Mouse (Mus musculus) cerebellum, adult 11-12 months (tissue): ENCODE data around the gene Plekhm3.
A peak's percentile ranks its signal among the peaks of the same experiment; 100 is the strongest.

ENCODE experiments used
- DNase-seq: peaks from one replicate; pipeline ENCODE4 v3.0.0; 2022

Plekhm3 gene

GRCm38 (mm10) chr1:64757254-64757653 lies 199.4 kb downstream of the Plekhm3 start:
- no peak for DNase-seq

GRCm38 (mm10) chr1:64756640-64757030 lies 200.0 kb downstream of the Plekhm3 start:
- no peak for DNase-seq

DNA sequence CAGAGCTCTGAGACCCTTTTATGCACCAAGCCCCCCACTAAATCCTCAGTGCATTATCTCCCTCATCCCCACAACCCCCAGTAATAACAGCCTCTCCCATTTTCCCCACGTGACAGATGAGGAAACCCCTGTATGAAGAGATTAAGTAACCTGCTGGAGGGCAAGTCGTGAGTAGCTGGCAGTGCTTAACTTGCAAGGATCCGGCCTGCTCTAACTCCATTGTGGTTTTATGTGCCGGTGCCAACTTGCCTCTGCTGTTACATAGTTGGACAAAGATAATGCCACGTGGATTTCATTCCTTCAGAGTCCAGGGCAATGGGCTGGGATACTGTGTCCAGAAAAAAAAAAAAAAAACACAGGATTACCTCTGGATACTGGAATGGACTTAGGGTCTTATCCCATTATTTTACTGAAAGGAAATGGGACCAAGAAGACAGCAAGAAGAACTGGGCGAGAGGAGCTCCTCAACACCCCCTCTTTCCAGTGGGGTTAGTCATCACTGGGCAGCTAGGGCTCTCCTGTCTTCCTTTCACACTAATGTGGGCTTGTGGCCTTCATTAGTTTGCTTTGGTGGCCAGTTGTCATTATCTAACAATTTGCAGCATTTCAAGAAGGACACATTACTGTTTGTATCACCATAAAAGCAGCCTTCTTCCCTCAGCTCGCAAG lies 200.5 kb downstream of the Plekhm3 start:
- no peak for DNase-seq

DNA sequence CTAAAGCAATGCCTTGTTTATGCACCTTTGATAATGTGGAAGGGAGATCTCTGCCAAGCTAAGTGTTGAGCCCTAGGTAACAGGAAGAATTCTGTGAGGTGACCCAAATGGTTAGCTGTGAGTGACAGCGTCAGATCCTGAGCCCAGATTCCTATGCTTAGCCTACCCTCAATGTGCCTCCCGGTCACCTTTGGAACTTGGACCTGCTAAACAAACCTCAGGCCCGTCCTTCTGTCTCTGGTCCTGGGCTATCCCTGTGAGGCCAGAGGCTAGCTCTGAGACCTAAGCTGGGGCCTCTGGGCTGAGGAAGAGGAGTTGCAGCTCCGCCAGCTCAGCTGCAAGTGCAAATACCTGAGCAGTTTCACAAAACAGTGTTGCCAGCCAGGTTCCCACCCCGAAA lies 202.0 kb downstream of the Plekhm3 start:
- DNase-seq: no peak

DNA sequence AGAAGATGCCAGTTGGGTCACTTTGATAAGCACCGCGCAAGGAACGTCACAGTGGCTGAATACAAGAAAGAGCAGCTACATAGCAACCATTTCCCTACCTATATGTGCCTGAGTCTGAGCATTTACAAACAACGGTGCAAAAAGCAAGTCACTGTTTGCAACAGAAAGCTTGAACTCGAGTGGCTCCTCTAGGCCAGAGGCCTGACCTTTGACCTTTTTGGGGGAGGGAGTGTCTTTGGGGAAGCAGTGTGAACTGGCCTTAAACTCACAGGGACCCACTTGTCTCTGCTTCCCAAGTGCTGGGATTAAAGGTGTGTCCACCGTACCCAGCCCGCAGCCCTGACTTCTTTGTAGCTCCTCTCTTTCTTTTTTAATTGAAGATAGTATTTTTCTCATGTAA lies 203.0 kb downstream of the Plekhm3 start:
- DNase-seq: no peak

DNA sequence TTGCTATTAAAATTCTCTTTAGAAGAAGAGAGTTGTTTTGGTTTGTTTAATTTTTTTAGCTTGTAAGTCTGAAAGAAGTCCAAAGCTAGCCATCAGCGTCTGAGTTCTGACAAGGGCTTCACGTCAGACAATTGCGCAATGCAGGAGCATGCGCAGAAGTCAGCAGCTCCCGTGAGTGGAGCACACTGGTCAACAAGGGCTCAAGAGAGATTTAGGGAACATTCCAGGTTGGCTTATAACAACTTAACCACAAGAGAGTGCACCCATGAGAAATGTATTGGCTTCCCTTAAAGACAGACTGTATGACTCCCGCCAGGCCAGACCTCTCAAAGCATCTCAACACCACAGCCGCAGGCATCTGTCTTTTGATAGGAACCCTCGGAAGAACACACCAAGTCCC lies 203.5 kb downstream of the Plekhm3 start:
- DNase-seq: no peak

GRCm38 (mm10) chr1:64744616-64745015 lies 212.0 kb downstream of the Plekhm3 start:
- DNase-seq: no peak

DNA sequence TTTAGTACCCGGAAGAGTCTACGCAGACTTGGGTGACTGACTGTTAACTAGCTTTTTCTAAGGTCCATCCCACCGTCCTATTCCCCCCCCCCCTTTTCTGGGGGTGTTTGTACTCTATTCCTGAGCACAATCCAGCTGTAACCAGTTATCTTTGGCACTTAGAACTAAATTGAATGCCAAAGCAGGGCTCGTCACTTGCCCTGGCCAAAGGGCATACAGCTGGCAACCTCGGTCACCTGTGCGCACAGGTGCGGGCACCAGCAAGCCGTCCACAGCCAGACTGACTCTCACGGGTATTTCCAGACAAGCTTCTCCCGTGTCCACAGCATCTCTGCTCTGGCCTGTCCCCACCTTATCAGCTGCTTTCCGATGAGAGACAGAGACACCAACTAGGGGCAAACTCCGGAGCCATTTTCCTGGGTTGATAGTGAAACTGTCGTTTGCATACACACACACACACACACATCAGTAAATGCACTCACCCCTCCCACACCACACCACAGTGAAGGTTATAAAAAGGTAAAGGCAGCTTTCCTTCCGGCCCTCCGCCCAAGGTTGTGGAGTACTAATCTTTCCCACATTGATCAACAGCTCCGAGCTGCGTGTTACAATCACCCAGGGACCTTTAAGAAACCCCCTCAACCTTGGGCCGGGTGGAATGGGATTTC lies 213.7 kb downstream of the Plekhm3 start:
- no peak for DNase-seq

GRCm38 (mm10) chr1:64738661-64739082 lies 218.0 kb downstream of the Plekhm3 start:
- DNase-seq: peak; percentile 16

GRCm38 (mm10) chr1:64738180-64738555 lies 218.5 kb downstream of the Plekhm3 start:
- no peak for DNase-seq

DNA sequence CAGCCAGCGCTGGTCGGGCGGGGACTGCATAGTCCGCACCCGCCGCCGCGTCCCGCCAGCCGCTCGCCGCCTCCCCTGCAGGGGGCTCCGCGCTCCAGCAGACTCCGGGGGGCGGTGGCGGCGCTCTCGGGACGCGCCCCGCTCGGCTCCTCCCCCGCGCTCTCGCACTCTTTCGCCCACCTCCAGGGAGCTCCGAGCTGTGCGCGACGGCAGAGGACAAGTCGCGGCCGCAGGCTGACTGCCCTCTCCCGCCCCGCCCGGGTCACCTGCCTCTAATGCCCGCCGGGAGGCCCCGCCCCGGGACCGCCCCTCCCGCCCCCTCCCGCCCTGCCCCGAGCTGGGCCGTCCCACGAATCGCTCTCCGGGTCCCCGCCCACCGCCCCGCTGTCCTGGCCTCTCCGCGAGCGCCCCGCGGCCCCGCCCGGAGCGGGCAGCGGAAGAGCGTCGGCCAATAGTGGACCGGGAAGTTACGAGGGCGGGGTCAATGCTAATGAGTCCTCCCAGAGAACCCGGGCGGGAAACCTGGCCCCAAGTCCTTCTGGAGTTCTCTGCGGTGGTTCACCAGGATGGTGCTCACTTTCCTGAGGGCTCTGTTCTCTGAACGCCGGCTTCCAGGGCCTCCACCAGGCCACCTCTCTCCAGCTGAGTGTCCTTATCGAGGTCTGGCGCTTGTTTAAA lies 219.0 kb downstream of the Plekhm3 start, which contains the start of gene Fzd5:
Gene Fzd5, minus strand, starts transcription at position 250 of the 678 bp plus-strand sequence.
- peak; percentile 84 for DNase-seq

- peak; percentile 41 for DNase-seq
These were observed 219.7 kb downstream of the Plekhm3 start for GRCm38 (mm10) chr1:64736681-64737501.
